In the genomic region with DNA sequence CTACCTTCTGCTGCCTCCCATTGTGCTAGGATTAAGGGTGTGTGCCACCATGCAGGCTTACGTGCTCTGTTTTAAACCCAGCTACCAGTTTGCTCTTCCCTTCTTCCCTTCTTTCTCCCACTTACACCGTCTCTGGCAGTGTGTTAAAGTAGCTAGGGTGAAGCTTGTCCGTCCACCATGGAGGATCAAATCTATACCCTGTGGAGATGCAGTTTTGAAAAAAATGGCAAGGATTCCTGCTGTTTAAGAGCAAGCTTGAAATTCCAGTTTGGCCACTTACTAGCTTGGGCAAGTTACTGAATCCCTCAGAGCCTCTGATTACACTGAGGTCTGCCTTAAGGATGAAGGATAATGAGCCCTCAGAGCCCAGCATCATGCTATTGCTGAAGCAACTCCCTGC, we compare ENCODE assay signal across 22 mouse cellular contexts. TPM values are rescaled to one million over a fixed set of nuclear protein-coding genes. Genes with fewer than 3 reads are reported as not detected.
A peak's percentile ranks its signal among the peaks of the same experiment; 100 is the strongest.
DNase-seq lines count a peak whose midpoint lies in the region; ATAC-seq and TF ChIP-seq lines count a peak whose summit lies in the region.
"Had no signal": no experiment of that assay in that cellular context is flagged by ENCODE, and none has a peak within 500 bp of the region (broad histone marks: within the 10 kb centered on the region; RNA-seq: fewer than 3 reads in every experiment).

No protein-coding gene starts in this region.

- no peak for TF ChIP-seq CTCF in E14TG2a.4 (conservative IDR thresholded peaks at IDR 0.05; ENCODE audit: low read length)
- no peak for TF ChIP-seq CTCF in lung, postnatal 0 days (IDR thresholded peaks at IDR 0.05)

- no peak for DNase-seq in kidney, postnatal 14 days
- peak; percentile 68 for DNase-seq in R1 (ENCODE audit: low read depth, low spot score)
- DNase-seq in lung, postnatal 0 days (ENCODE audit: low spot score): peak; percentile 62
- no peak for DNase-seq in left cerebral cortex, postnatal 14 days (ENCODE audit: low spot score in 2 of 2)
- no peak for DNase-seq in spleen, postnatal 14 days (ENCODE audit: low spot score in 2 of 2)
- no peak for DNase-seq in urinary bladder, postnatal 25 days (ENCODE audit: low spot score)
- DNase-seq: adrenal gland, postnatal 25 days; cerebellum, postnatal 10 days; heart, adult 2 months; heart, postnatal 14 days; kidney, adult 9 months; layer of hippocampus, adult 9-11 months; right cerebral cortex, postnatal 14 days; thymus, adult 2 months had no signal

- H3K4me1 ChIP-seq in kidney, embryonic 16.5 days (ENCODE audit: insufficient read depth, low read length): peaks cover 32% of the 10 kb centered on the region
- H3K4me1 ChIP-seq in E14TG2a.4 (replicated peaks; ENCODE audit: low read depth, low read length): peaks cover 67% of the 10 kb centered on the region
- peaks cover 4% of the 10 kb centered on the region; the same call in 1 of the 2 replicates for H3K4me1 ChIP-seq in lung, postnatal 0 days (ENCODE audit: insufficient read depth, low read depth, low read length)

- TF ChIP-seq EP300 in lung, postnatal 0 days (IDR thresholded peaks at IDR 0.05): no peak

- H3K27me3 ChIP-seq in kidney, embryonic 16.5 days (ENCODE audit: insufficient read depth, low read length): peaks cover 3% of the 10 kb centered on the region; the same call in 1 of the 2 replicates
- peaks cover 9% of the 10 kb centered on the region for H3K27me3 ChIP-seq in E14TG2a.4 (ENCODE audit: insufficient read depth, low read length)
- no peaks in the 10 kb centered on the region for H3K27me3 ChIP-seq in lung, postnatal 0 days (replicated peaks; ENCODE audit: insufficient read depth, low read length)

- peak overlapping the region; percentile 65; the same call in 1 of the 2 replicates for H3K27ac ChIP-seq in kidney, embryonic 16.5 days (ENCODE audit: low read length)
- H3K27ac ChIP-seq in lung, postnatal 0 days (ENCODE audit: low read length): no peak overlapping the region
- H3K27ac ChIP-seq: heart, adult 2 months; neural tube, embryonic 12.5 days had no signal

- H3K4me3 ChIP-seq in kidney, embryonic 16.5 days (ENCODE audit: low read length): no peak overlapping the region
- peak overlapping the region; percentile 41 for H3K4me3 ChIP-seq in E14TG2a.4 (replicated peaks; ENCODE audit: low read length)
- no peak overlapping the region for H3K4me3 ChIP-seq in lung, postnatal 0 days (ENCODE audit: low read depth, low read length)
- H3K4me3 ChIP-seq: heart, adult 2 months; megakaryocyte, embryonic 14.5 days; neural tube, embryonic 12.5 days had no signal

- H3K4me2 ChIP-seq in kidney, embryonic 16.5 days (replicated peaks; ENCODE audit: low read depth, low read length): no peak overlapping the region
- H3K4me2 ChIP-seq in lung, postnatal 0 days (replicated peaks; ENCODE audit: low read depth, low read length): no peak overlapping the region
- H3K4me2 ChIP-seq: neural tube, embryonic 12.5 days had no signal

- WGBS in kidney, embryonic 16.5 days: 57% methylated on average over 3 of the region's 3 CpGs
- 48% methylated on average over 3 of the region's 3 CpGs for WGBS in lung, postnatal 0 days

- H3K9ac ChIP-seq in kidney, embryonic 16.5 days (replicated peaks; ENCODE audit: low read length): no peak overlapping the region
- no peak overlapping the region for H3K9ac ChIP-seq in lung, postnatal 0 days (replicated peaks; ENCODE audit: low read depth)
- H3K9ac ChIP-seq: neural tube, embryonic 12.5 days had no signal

- ATAC-seq in kidney, embryonic 16.5 days (ENCODE audit: low FRiP score, low TSS enrichment): no peak
- no peak for ATAC-seq in lung, postnatal 0 days
- ATAC-seq: forebrain, embryonic 14.5 days; hindbrain, embryonic 16.5 days had no signal

- H3K36me3 ChIP-seq in kidney, embryonic 16.5 days (ENCODE audit: insufficient read depth, low read length): no peaks in the 10 kb centered on the region
- peaks cover 4% of the 10 kb centered on the region; the same call in 1 of the 2 replicates for H3K36me3 ChIP-seq in E14TG2a.4 (ENCODE audit: insufficient read depth, low read length)
- no peaks in the 10 kb centered on the region for H3K36me3 ChIP-seq in lung, postnatal 0 days (ENCODE audit: insufficient read depth, low read length)
- H3K36me3 ChIP-seq: neural tube, embryonic 12.5 days had no signal

- intact Hi-C loops in left cerebral cortex, postnatal 14 days (cut with DNase I): no loop called here

- H3K9me3 ChIP-seq in kidney, embryonic 16.5 days (ENCODE audit: low read length): no peaks in the 10 kb centered on the region
- H3K9me3 ChIP-seq in E14TG2a.4 (ENCODE audit: low read length): no peaks in the 10 kb centered on the region
- no peaks in the 10 kb centered on the region for H3K9me3 ChIP-seq in lung, postnatal 0 days (ENCODE audit: low read length)
- H3K9me3 ChIP-seq: megakaryocyte, embryonic 14.5 days; neural tube, embryonic 12.5 days had no signal

RNA-seq across cellular contexts. Expression of gene Maco1, which starts 2.2 kb away (rescaled TPM):
- 33.1 and 38.4 TPM in 2 replicates for polyA plus RNA-seq in kidney, embryonic 16.5 days (2015; fragmentation: Nextera tagmentation; extraction: Ambion mirVana)
- polyA plus RNA-seq in lung, postnatal 0 days (2015; fragmentation: Nextera tagmentation; extraction: Ambion mirVana): 32.5 and 33.1 TPM in 2 replicates
- 10 to 100 TPM; 49.2 to 53.0 TPM for total RNA-seq in left cerebral cortex, postnatal 14 days (2021)

RNA-seq across cellular contexts. Expression of gene Rhd, which starts 9.0 kb away (rescaled TPM):
- 2.7 and 3.0 TPM in 2 replicates for polyA plus RNA-seq in kidney, embryonic 16.5 days (2015; fragmentation: Nextera tagmentation; extraction: Ambion mirVana)
- 1.5 and 2.8 TPM in 2 replicates for polyA plus RNA-seq in lung, postnatal 0 days (2015; fragmentation: Nextera tagmentation; extraction: Ambion mirVana)
- not detected for total RNA-seq in left cerebral cortex, postnatal 14 days (2021)
- total RNA-seq: left cerebral cortex, postnatal 10 days; liver, adult 2 months had no signal
- polyA plus RNA-seq: liver, adult 2 months had no signal

RNA-seq across cellular contexts. Expression of gene Tmem50a, which starts 59.5 kb away (rescaled TPM):
- polyA plus RNA-seq in kidney, embryonic 16.5 days (2015; fragmentation: Nextera tagmentation; extraction: Ambion mirVana): 177 and 178 TPM in 2 replicates
- 271 and 296 TPM in 2 replicates for polyA plus RNA-seq in lung, postnatal 0 days (2015; fragmentation: Nextera tagmentation; extraction: Ambion mirVana)
- 100 to 1,000 TPM; 125 to 129 TPM for total RNA-seq in left cerebral cortex, postnatal 14 days (2021)

Comparison
In these comparisons a context has a peak if more than half of its experiments do, and no peak if none do; other contexts are left out.
1. DNase-seq: peak in R1 (single experiment) and lung, postnatal 0 days (single experiment); none in kidney, postnatal 14 days (single experiment), left cerebral cortex, postnatal 14 days (0 of 2), spleen, postnatal 14 days (0 of 2) and urinary bladder, postnatal 25 days (single experiment).